ENCODE assay signal across 27 mouse cellular contexts in the genomic region with DNA sequence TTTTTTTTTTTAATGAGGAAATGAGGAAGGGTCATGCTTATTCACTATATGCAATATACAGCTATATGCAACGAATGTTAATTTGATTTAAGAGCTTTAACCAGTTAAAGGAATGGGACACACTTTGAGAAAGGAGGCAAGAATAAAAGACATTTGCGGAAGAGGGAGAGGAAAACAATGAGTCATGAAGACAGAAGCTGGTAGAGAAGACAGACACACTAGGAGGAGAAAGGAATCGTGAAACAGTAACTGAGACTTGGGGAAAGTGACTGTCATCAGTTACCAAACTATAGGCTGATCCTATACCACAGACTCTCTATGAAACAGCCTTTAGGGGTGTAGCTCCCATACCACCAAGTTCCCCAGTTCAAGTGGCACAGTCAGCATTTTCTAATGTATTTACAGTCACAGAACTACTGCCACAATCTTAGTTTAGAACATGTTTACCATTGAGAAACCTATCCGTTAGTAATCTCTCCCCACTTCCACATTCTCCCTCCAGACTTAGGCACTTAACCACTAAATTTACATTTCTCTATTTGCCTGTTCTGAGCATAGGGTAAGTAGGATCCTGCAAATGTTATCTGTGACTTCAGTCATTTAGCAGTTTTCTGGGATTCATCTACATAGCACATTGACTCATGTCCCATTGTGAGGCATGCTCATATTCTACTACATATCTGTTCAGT. TPM values are rescaled to one million over a fixed set of nuclear protein-coding genes. Genes with fewer than 3 reads are reported as not detected.
DNase-seq lines count a peak whose midpoint lies in the region; ATAC-seq and TF ChIP-seq lines count a peak whose summit lies in the region.
"Had no signal": no experiment of that assay in that cellular context is flagged by ENCODE, and none has a peak within 500 bp of the region (broad histone marks: within the 10 kb centered on the region; RNA-seq: fewer than 3 reads in every experiment).

No protein-coding gene starts in this region.

- 0 out of 2 replicates have a peak overlapping the region, but pooled peaks have one; percentile 35 for H3K27ac ChIP-seq in liver, adult 2 months (replicated peaks; ENCODE audit: insufficient read depth, low read depth, low read length)
- no peak overlapping the region for H3K27ac ChIP-seq in liver, embryonic 11.5 days (ENCODE audit: low read depth, low read length)
- H3K27ac ChIP-seq in macrophage: peak overlapping the region; percentile 83
- no peak overlapping the region for H3K27ac ChIP-seq in midbrain, embryonic 15.5 days
- H3K27ac ChIP-seq: embryonic facial prominence, embryonic 15.5 days; gastrocnemius, adult 2 months; hindbrain, embryonic 12.5 days; left cerebral cortex, adult 2 months; limb, embryonic 12.5 days; stomach, embryonic 15.5 days had no signal

- no peaks in the 10 kb centered on the region for H3K4me1 ChIP-seq in liver, adult 2 months (ENCODE audit: control insufficient read depth, insufficient read depth, low read length)
- no peaks in the 10 kb centered on the region for H3K4me1 ChIP-seq in liver, embryonic 11.5 days (replicated peaks; ENCODE audit: control insufficient read depth, insufficient read depth, low read length)
- H3K4me1 ChIP-seq in midbrain, embryonic 15.5 days: no peaks in the 10 kb centered on the region
- H3K4me1 ChIP-seq: embryonic facial prominence, embryonic 15.5 days; hindbrain, embryonic 12.5 days; limb, embryonic 12.5 days; stomach, embryonic 15.5 days had no signal

- no peak overlapping the region for H3K4me2 ChIP-seq in liver, embryonic 11.5 days
- no peak overlapping the region for H3K4me2 ChIP-seq in midbrain, embryonic 15.5 days
- H3K4me2 ChIP-seq: embryonic facial prominence, embryonic 15.5 days; heart, embryonic 11.5 days; hindbrain, embryonic 12.5 days; limb, embryonic 12.5 days; stomach, embryonic 15.5 days had no signal

- TF ChIP-seq POLR2A in liver, adult 2 months (IDR thresholded peaks at IDR 0.05; ENCODE audit: extremely low read depth, insufficient read depth, low read length): no peak

- no peak for ATAC-seq in liver, embryonic 11.5 days (replicated peaks; ENCODE audit: low FRiP score)
- no peak for ATAC-seq in midbrain, embryonic 15.5 days (replicated peaks)
- ATAC-seq: forebrain, embryonic 16.5 days; inflammation-experienced regulatory T-cells, adult 6 months; midbrain, embryonic 16.5 days had no signal

- no peaks in the 10 kb centered on the region for H3K27me3 ChIP-seq in liver, adult 2 months (ENCODE audit: control insufficient read depth, insufficient read depth, low read length)
- H3K27me3 ChIP-seq in liver, embryonic 11.5 days (replicated peaks; ENCODE audit: control insufficient read depth, insufficient read depth, low read length): no peaks in the 10 kb centered on the region
- no peaks in the 10 kb centered on the region for H3K27me3 ChIP-seq in midbrain, embryonic 15.5 days (replicated peaks)
- H3K27me3 ChIP-seq: embryonic facial prominence, embryonic 15.5 days; hindbrain, embryonic 12.5 days; limb, embryonic 12.5 days; stomach, embryonic 15.5 days had no signal

- no peak overlapping the region for H3K4me3 ChIP-seq in liver, adult 2 months (ENCODE audit: insufficient read depth, low read depth, low read length)
- no peak overlapping the region for H3K4me3 ChIP-seq in liver, embryonic 11.5 days (ENCODE audit: low read depth, low read length)
- no peak overlapping the region for H3K4me3 ChIP-seq in macrophage (ENCODE audit: inconsistent target)
- H3K4me3 ChIP-seq in midbrain, embryonic 15.5 days: no peak overlapping the region
- H3K4me3 ChIP-seq: embryonic facial prominence, embryonic 15.5 days; gastrocnemius, adult 2 months; hindbrain, embryonic 12.5 days; left cerebral cortex, adult 2 months; limb, embryonic 12.5 days; stomach, embryonic 15.5 days had no signal

- no peaks in the 10 kb centered on the region for H3K36me3 ChIP-seq in liver, adult 2 months (ENCODE audit: control insufficient read depth, insufficient read depth, low read length)
- H3K36me3 ChIP-seq in liver, embryonic 11.5 days (ENCODE audit: control insufficient read depth, insufficient read depth, low read length): no peaks in the 10 kb centered on the region
- no peaks in the 10 kb centered on the region for H3K36me3 ChIP-seq in macrophage (ENCODE audit: inconsistent target)
- no peaks in the 10 kb centered on the region for H3K36me3 ChIP-seq in midbrain, embryonic 15.5 days (replicated peaks)
- H3K36me3 ChIP-seq: embryonic facial prominence, embryonic 15.5 days; hindbrain, embryonic 12.5 days; limb, embryonic 12.5 days; stomach, embryonic 15.5 days had no signal

- H3K9ac ChIP-seq in liver, adult 2 months (ENCODE audit: low read depth, low read length): no peak overlapping the region
- H3K9ac ChIP-seq in liver, embryonic 11.5 days (ENCODE audit: low read depth, low read length): no peak overlapping the region
- no peak overlapping the region for H3K9ac ChIP-seq in midbrain, embryonic 15.5 days
- H3K9ac ChIP-seq: embryonic facial prominence, embryonic 15.5 days; hindbrain, embryonic 12.5 days; limb, embryonic 12.5 days; stomach, embryonic 15.5 days had no signal

- WGBS in liver, adult 2 months: 84% methylated on average over 4 of the region's 4 CpGs
- WGBS in liver, embryonic 11.5 days: 66% methylated on average over 4 of the region's 4 CpGs
- 0% methylated on average over 4 of the region's 4 CpGs for WGBS in macrophage (ENCODE audit: missing documents)
- WGBS in midbrain, embryonic 15.5 days: 86% methylated on average over 4 of the region's 4 CpGs

- no peak for TF ChIP-seq CTCF in liver, adult 2 months (IDR thresholded peaks at IDR 0.05; ENCODE audit: low read depth, low read length)

- peak; percentile 41 for DNase-seq in liver, adult 2 months (ENCODE audit: extremely low read depth, low read depth, low spot score)
- DNase-seq in liver, embryonic 11.5 days (ENCODE audit: low spot score): no peak
- DNase-seq in spleen, postnatal 36 days (ENCODE audit: low spot score in 2 of 2): peak; percentile 12 to 25
- no peak for DNase-seq in spleen, adult 18-20 months
- DNase-seq in telencephalon, adult 2 months (ENCODE audit: low read depth, low spot score): peak; percentile 8
- no peak for DNase-seq in cerebellum, postnatal 36 days
- DNase-seq: adrenal gland, adult 8-10 months; cerebellum, adult 11-12 months; cerebellum, postnatal 14 days; gastrocnemius, adult 2 months; heart, postnatal 10 days; kidney, adult 8-10 months; kidney, postnatal 14 days; lung, adult 18-20 months; right cerebral cortex, adult 18-20 months; thymus, adult 2 months had no signal

- no peaks in the 10 kb centered on the region; the same call in 1 of the 2 replicates for H3K9me3 ChIP-seq in liver, embryonic 11.5 days (ENCODE audit: control insufficient read depth, low read length)
- H3K9me3 ChIP-seq in midbrain, embryonic 15.5 days: no peaks in the 10 kb centered on the region
- H3K9me3 ChIP-seq: embryonic facial prominence, embryonic 15.5 days; stomach, embryonic 15.5 days had no signal

- H3K79me2 ChIP-seq in liver, adult 2 months (ENCODE audit: control insufficient read depth, insufficient read depth, low read length): no peaks in the 10 kb centered on the region
- no peaks in the 10 kb centered on the region for H3K79me2 ChIP-seq in macrophage (ENCODE audit: inconsistent target)

RNA-seq across cellular contexts. Expression of a gene that starts 29.5 kb away (rescaled TPM):
- total RNA-seq in liver, adult 2 months (2014; rRNA removed): 3.0 and 4.3 TPM in 2 replicates
- polyA plus RNA-seq in liver, adult 2 months (2012; rRNA removed): 2.7 and 3.3 TPM in 2 replicates
- polyA plus RNA-seq in liver, embryonic 11.5 days (2014; fragmentation: Nextera tagmentation; extraction: Ambion mirVana): 0.62 and 0.95 TPM in 2 replicates
- 10 to 100 TPM in 5 of 26 experiments, 1 to 10 TPM in 19, under 1 TPM in 2; 0.66 to 19.4 (median 4.7) TPM for total RNA-seq in macrophage (2018; cell fraction: chromatin; rRNA removed)
- total RNA-seq in macrophage (2018; cell fraction: cytosol; rRNA removed): 10 to 100 TPM in 17 of 26 experiments, 1 to 10 TPM in 9; 5.3 to 36.8 (median 12.4) TPM
- total RNA-seq in macrophage (2018; cell fraction: nucleus; rRNA removed): 10 to 100 TPM in 19 of 26 experiments, 1 to 10 TPM in 7; 2.3 to 51.6 (median 15.7) TPM
- 3.5 to 5.3 TPM (median 3.6 TPM) in 3 replicates for polyA plus RNA-seq in macrophage (2018)
- 1.3 and 1.4 TPM in 2 replicates for polyA plus RNA-seq in midbrain, embryonic 15.5 days (2015; fragmentation: Nextera tagmentation; extraction: Ambion mirVana)

Comparison
In these comparisons a context has a peak if more than half of its experiments do, and no peak if none do; other contexts are left out.
1. DNase-seq: peak in liver, adult 2 months (single experiment), spleen, postnatal 36 days (2 of 2) and telencephalon, adult 2 months (single experiment); none in liver, embryonic 11.5 days (single experiment), spleen, adult 18-20 months (0 of 2) and cerebellum, postnatal 36 days (0 of 2).
2. H3K27ac ChIP-seq: peak in liver, adult 2 months (single experiment) and macrophage (single experiment); none in liver, embryonic 11.5 days (single experiment) and midbrain, embryonic 15.5 days (single experiment).